In genomic region chr10:68464943-68465342, GRCm38 (mm10) we compare ENCODE assay signal across 9 mouse cellular contexts.
DNase-seq lines count a peak whose midpoint lies in the region; ATAC-seq lines count a peak whose summit lies in the region.
"Had no signal": no experiment of that assay in that cellular context is flagged by ENCODE, and none has a peak within 500 bp of the region (broad histone marks: within the 10 kb centered on the region; RNA-seq: fewer than 3 reads in every experiment).

No protein-coding gene starts in this region.

- H3K9me3 ChIP-seq in forebrain, embryonic 10.5 days = no peaks in the 10 kb centered on the region
- H3K9me3 ChIP-seq in forebrain, embryonic 13.5 days (replicated peaks) = no peaks in the 10 kb centered on the region
- H3K9me3 ChIP-seq in stomach, embryonic 15.5 days = no peaks in the 10 kb centered on the region
- H3K9me3 ChIP-seq: midbrain, embryonic 12.5 days had no signal

- H3K9ac ChIP-seq in forebrain, embryonic 13.5 days = no peak overlapping the region
- no peak overlapping the region for H3K9ac ChIP-seq in stomach, embryonic 15.5 days
- H3K9ac ChIP-seq: midbrain, embryonic 12.5 days had no signal

- no peak for ATAC-seq in forebrain, embryonic 13.5 days
- ATAC-seq in stomach, embryonic 15.5 days (ENCODE audit: insufficient read depth, low FRiP score, low read depth) = no peak

- peak; percentile 58 for DNase-seq in forebrain, embryonic 10.5 days (ENCODE audit: extremely low spot score, low spot score)
- peak; percentile 22 for DNase-seq in T-cell, adult 2 months (ENCODE audit: low spot score)
- DNase-seq in embryo, embryonic 10.5 days (ENCODE audit: low spot score) = peak; percentile 84
- DNase-seq in heart, postnatal 14 days = peak; percentile 84 to 91
- DNase-seq in left cerebral cortex, adult 18-20 months (ENCODE audit: low spot score in 2 of 2) = peak; percentile 82 to 91
- peak; percentile 79 for DNase-seq in mesoderm, embryonic 11.5 days (ENCODE audit: low read depth, low spot score)

- H3K36me3 ChIP-seq in forebrain, embryonic 10.5 days (replicated peaks) = no peaks in the 10 kb centered on the region
- no peaks in the 10 kb centered on the region for H3K36me3 ChIP-seq in forebrain, embryonic 13.5 days (ENCODE audit: poor library complexity, severe bottlenecking)
- H3K36me3 ChIP-seq in stomach, embryonic 15.5 days = no peaks in the 10 kb centered on the region
- H3K36me3 ChIP-seq: midbrain, embryonic 12.5 days had no signal

- H3K27ac ChIP-seq in forebrain, embryonic 10.5 days = no peak overlapping the region
- H3K27ac ChIP-seq in forebrain, embryonic 13.5 days = no peak overlapping the region
- peak overlapping the region; percentile 28; the same call in 1 of the 2 replicates for H3K27ac ChIP-seq in stomach, embryonic 15.5 days
- H3K27ac ChIP-seq: midbrain, embryonic 12.5 days had no signal

- H3K27me3 ChIP-seq in forebrain, embryonic 10.5 days (ENCODE audit: poor library complexity, severe bottlenecking) = no peaks in the 10 kb centered on the region
- H3K27me3 ChIP-seq in forebrain, embryonic 13.5 days = no peaks in the 10 kb centered on the region
- H3K27me3 ChIP-seq in stomach, embryonic 15.5 days (replicated peaks) = no peaks in the 10 kb centered on the region
- H3K27me3 ChIP-seq: midbrain, embryonic 12.5 days had no signal

- no peak overlapping the region for H3K4me3 ChIP-seq in forebrain, embryonic 10.5 days
- H3K4me3 ChIP-seq in forebrain, embryonic 13.5 days = no peak overlapping the region
- no peak overlapping the region for H3K4me3 ChIP-seq in stomach, embryonic 15.5 days (replicated peaks)
- H3K4me3 ChIP-seq: midbrain, embryonic 12.5 days had no signal

- intact Hi-C loops in heart, postnatal 14 days (cut with DNase I) = loop anchor here (5.0 to 10.0 kb wide), 3 partner anchors 442 to 860 kb away; no protein-coding TSS in a partner anchor

- no peak overlapping the region for H3K4me2 ChIP-seq in forebrain, embryonic 13.5 days
- H3K4me2 ChIP-seq in stomach, embryonic 15.5 days = no peak overlapping the region
- H3K4me2 ChIP-seq: midbrain, embryonic 12.5 days had no signal

- 39% methylated on average over 7 of the region's 7 CpGs for WGBS in forebrain, embryonic 10.5 days
- WGBS in forebrain, embryonic 13.5 days = 30% methylated on average over 7 of the region's 7 CpGs
- 10% methylated on average over 7 of the region's 7 CpGs for WGBS in stomach, embryonic 15.5 days

- no peaks in the 10 kb centered on the region for H3K4me1 ChIP-seq in forebrain, embryonic 10.5 days
- no peaks in the 10 kb centered on the region for H3K4me1 ChIP-seq in forebrain, embryonic 13.5 days
- H3K4me1 ChIP-seq in stomach, embryonic 15.5 days = no peaks in the 10 kb centered on the region
- H3K4me1 ChIP-seq: midbrain, embryonic 12.5 days had no signal

Comparison
In these comparisons a context has a peak if more than half of its experiments do, and no peak if none do; other contexts are left out.
1. DNase-seq: peak in every context shown above with its lines; median percentile 88 in heart, postnatal 14 days; 86 in left cerebral cortex, adult 18-20 months; 84 in embryo, embryonic 10.5 days; 79 in mesoderm, embryonic 11.5 days; 58 in forebrain, embryonic 10.5 days; 22 in T-cell, adult 2 months.